Mouse (Mus musculus): ENCODE results near the gene Gm3095.
"Not testable (repeated sequence)": the region's sequence is repeated elsewhere in the genome, so short reads cannot be mapped to it uniquely, and the experiment has no call there.

Gene Gm3095

DNA sequence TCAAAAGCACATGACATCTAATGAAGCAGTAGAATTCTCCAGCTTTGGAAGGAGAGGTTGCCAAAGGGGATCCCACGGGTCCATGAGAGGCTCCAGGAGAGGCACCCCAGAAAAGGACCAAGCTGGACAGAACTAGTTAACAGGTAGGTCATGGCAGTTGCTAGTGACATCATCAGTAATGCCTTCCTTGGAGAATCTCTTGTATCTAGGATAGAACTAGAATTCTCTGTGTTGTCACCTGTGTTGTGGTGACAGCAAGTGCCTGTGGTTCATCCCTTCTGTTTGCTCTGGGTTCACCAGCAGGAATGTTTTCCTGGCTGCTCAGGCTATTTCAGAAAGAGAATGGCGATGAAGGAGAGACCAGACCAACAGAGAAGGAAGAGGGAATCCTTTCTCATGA is at the start of gene Gm3095:
TSS of gene Gm3095 (plus strand) at position 301 of the 400 bp plus-strand sequence.
- DNase-seq = not testable (repeated sequence)

DNA sequence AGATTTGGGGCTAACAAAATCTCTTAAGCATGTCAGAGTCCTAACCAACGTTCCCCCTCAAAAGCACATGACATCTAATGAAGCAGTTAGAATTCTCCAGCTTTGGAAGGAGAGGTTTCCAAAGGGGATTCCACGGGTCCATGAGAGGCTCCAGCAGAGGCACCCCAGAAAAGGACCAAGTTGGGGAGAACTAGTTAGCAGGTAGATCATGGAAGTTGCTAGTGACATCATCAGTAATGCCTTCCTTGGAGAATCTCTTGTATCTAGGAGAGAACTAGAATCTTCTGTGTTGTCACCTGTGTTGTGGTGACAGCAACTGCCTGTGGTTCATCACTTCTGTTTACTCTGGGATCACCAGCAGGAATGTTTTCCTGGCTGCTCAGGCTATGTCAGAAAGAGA is 31.9 kb upstream of the Gm3095 start, which contains the start of gene Gm3029:
TSS of gene Gm3029 (plus strand) at position 301 of the 400 bp plus-strand sequence.
- not testable (repeated sequence) for DNase-seq

- not testable (repeated sequence) for DNase-seq
Measured at GRCm38 (mm10) chr14:3998094-3998493, 34.7 kb downstream of the Gm3095 start, which contains the start of gene Gm3099. Gm3099 (plus strand) TSS chr14:3998394.

Data from cerebellum, adult 9-11 months (tissue).